Mouse (Mus musculus) liver, adult 2 months (tissue): ENCODE measurements around the gene Hspb11.

Experiments used
- CTCF ChIP-seq: fragments of 200-500 bp; IDR thresholded peaks from 2 replicates; pipeline ENCODE4 v1.5.1; 2011; ENCODE audit warnings: low read depth, low read length, control low read depth
- POLR2A ChIP-seq: fragments of 200-500 bp; IDR thresholded peaks from 2 replicates; pipeline ENCODE4 v1.6.1; 2011; ENCODE audit warnings: low read length, control low read depth; ENCODE audit not compliant: insufficient read depth; ENCODE audit errors: extremely low read depth

DNA sequence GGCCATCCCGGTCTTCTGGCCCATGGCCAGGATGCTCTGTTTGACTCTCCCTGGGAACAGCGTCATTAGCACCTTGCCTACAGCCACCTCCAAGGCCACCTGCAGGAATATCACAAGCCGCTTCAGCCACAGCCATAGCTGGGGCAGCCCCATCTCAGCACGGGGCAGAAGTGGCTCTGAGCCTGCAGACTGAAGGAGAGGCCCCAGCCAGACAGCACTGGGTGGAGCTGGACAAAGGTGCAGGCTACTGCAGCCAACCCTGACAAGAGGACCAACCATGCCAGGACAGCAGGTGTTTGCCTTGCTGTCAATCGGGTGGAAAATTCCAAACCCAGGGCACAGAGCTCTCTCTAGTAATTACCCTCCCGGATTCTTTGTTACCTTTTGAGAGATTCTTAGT is 53.6 kb downstream of the Hspb11 start, which contains the start of gene Dio1:
- 0 out of 2 replicates have a peak, but pooled peaks have one; percentile 5 for TF ChIP-seq CTCF
- peak; percentile 94 for TF ChIP-seq POLR2A
